Mouse (Mus musculus) G1E-ER4 (cell line): ENCODE data around the gene Tsen34. TPM values are rescaled to one million over a fixed set of nuclear protein-coding genes. Genes with fewer than 3 reads are reported as not detected.

Experiments used
- GATA1 ChIP-seq: IDR thresholded peaks from one replicate; pipeline ENCODE4 v1.8.0; 2012; ENCODE audit warnings: low read length, inconsistent platforms
- polyA plus RNA-seq: library from polyadenylated mRNA; stranded (reverse); fragments of >175 nt; gene quantifications from 2 replicates; pipeline ENCODE4 v1.2.3, GENCODE M21; 2012

Tsen34 gene
- 105 and 122 TPM in 2 replicates for polyA plus RNA-seq

- no peak for TF ChIP-seq GATA1
Measured at GRCm38 (mm10) chr7:3692382-3692986, at the start of gene Tsen34. Tsen34 (plus strand) TSS chr7:3692863.

- TF ChIP-seq GATA1 = no peak
Measured at GRCm38 (mm10) chr7:3643412-3643811, 49.3 kb upstream of the Tsen34 start.

- TF ChIP-seq GATA1 = no peak
Measured at GRCm38 (mm10) chr7:3643843-3644242, 48.8 kb upstream of the Tsen34 start.

- no peak for TF ChIP-seq GATA1
Measured at GRCm38 (mm10) chr7:3644348-3644671, 48.4 kb upstream of the Tsen34 start.

GRCm38 (mm10) chr7:3644672-3645487, 47.8 kb upstream of the Tsen34 start, which contains the start of gene Cnot3:
Cnot3 (plus strand) TSS chr7:3645268.
- no peak for TF ChIP-seq GATA1

GRCm38 (mm10) chr7:3645488-3646025, 47.1 kb upstream of the Tsen34 start:
- no peak for TF ChIP-seq GATA1

GRCm38 (mm10) chr7:3646188-3646587, 46.5 kb upstream of the Tsen34 start:
- TF ChIP-seq GATA1 = no peak

- no peak for TF ChIP-seq GATA1
Measured at GRCm38 (mm10) chr7:3646641-3647040, 46.0 kb upstream of the Tsen34 start.

GRCm38 (mm10) chr7:3656966-3657365, 35.7 kb upstream of the Tsen34 start:
- TF ChIP-seq GATA1 = no peak

- no peak for TF ChIP-seq GATA1
Measured at GRCm38 (mm10) chr7:3658578-3658977, 34.1 kb upstream of the Tsen34 start.

- no peak for TF ChIP-seq GATA1
Measured at GRCm38 (mm10) chr7:3664524-3665214, 28.0 kb upstream of the Tsen34 start.

GRCm38 (mm10) chr7:3665215-3666114, 27.2 kb upstream of the Tsen34 start, which contains the start of gene Leng1:
Leng1 (minus strand) TSS chr7:3665840.
- TF ChIP-seq GATA1 = no peak

GRCm38 (mm10) chr7:3666921-3667391, 25.7 kb upstream of the Tsen34 start:
- TF ChIP-seq GATA1 = no peak

GRCm38 (mm10) chr7:3674507-3675227, 18.0 kb upstream of the Tsen34 start:
- no peak for TF ChIP-seq GATA1
